Mouse (Mus musculus): ENCODE measurements at regions not wholly inside any gene's neighbourhood (a gene's known extent, or its start where the extent isn't known, plus 50 kb on each side); places are given as distances from the start of the nearest gene placed in this dataset.

GRCm38 (mm10) chr14:76917139-76917929, 119.2 kb upstream of the Ccdc122 start:
- DNase-seq (ENCODE audit: low spot score), result no peak

GRCm38 (mm10) chr14:76913850-76914249, 122.7 kb upstream of the Ccdc122 start:
- DNase-seq (ENCODE audit: low spot score), result no peak

GRCm38 (mm10) chr14:76912301-76913001, 124.1 kb upstream of the Ccdc122 start:
- DNase-seq (ENCODE audit: low spot score), result no peak

GRCm38 (mm10) chr14:76911271-76911670, 125.3 kb upstream of the Ccdc122 start:
- DNase-seq (ENCODE audit: low spot score), result no peak

- DNase-seq (ENCODE audit: low spot score), result no peak
These were observed 126.4 kb upstream of the Ccdc122 start for GRCm38 (mm10) chr14:76910186-76910585.

- peak; percentile 42 for DNase-seq (ENCODE audit: low spot score)
These were observed 128.6 kb upstream of the Ccdc122 start for GRCm38 (mm10) chr14:76907941-76908340.

- DNase-seq (ENCODE audit: low spot score), result no peak
These were observed 133.4 kb upstream of the Ccdc122 start for GRCm38 (mm10) chr14:76902962-76903757.

- no peak for DNase-seq (ENCODE audit: low spot score)
These were observed 135.1 kb upstream of the Ccdc122 start for GRCm38 (mm10) chr14:76901490-76901889.

GRCm38 (mm10) chr14:76899331-76899730, 137.2 kb upstream of the Ccdc122 start:
- no peak for DNase-seq (ENCODE audit: low spot score)

- DNase-seq (ENCODE audit: low spot score), result no peak
These were observed 148.9 kb upstream of the Ccdc122 start for GRCm38 (mm10) chr14:76887708-76888107.

GRCm38 (mm10) chr14:76887201-76887600, 149.4 kb upstream of the Ccdc122 start:
- DNase-seq (ENCODE audit: low spot score), result no peak

GRCm38 (mm10) chr14:76883231-76883651, 153.3 kb upstream of the Ccdc122 start:
- no peak for DNase-seq (ENCODE audit: low spot score)

GRCm38 (mm10) chr14:76882711-76883171, 153.8 kb upstream of the Ccdc122 start:
- DNase-seq (ENCODE audit: low spot score), result peak; percentile 57

- DNase-seq (ENCODE audit: low spot score), result no peak
These were observed 155.7 kb upstream of the Ccdc122 start for GRCm38 (mm10) chr14:76880851-76881250.

GRCm38 (mm10) chr14:76877306-76877705, 159.3 kb upstream of the Ccdc122 start:
- no peak for DNase-seq (ENCODE audit: low spot score)

- no peak for DNase-seq (ENCODE audit: low spot score)
These were observed 160.6 kb upstream of the Ccdc122 start for GRCm38 (mm10) chr14:76876015-76876414.

GRCm38 (mm10) chr14:76875266-76875900, 161.2 kb upstream of the Ccdc122 start:
- no peak for DNase-seq (ENCODE audit: low spot score)

GRCm38 (mm10) chr14:76874542-76875265, 161.9 kb upstream of the Ccdc122 start:
- DNase-seq (ENCODE audit: low spot score), result no peak

- no peak for DNase-seq (ENCODE audit: low spot score)
These were observed 162.9 kb upstream of the Ccdc122 start for GRCm38 (mm10) chr14:76873684-76874083.

- no peak for DNase-seq (ENCODE audit: low spot score)
These were observed 163.6 kb upstream of the Ccdc122 start for GRCm38 (mm10) chr14:76872976-76873375.

- DNase-seq (ENCODE audit: low spot score), result no peak
These were observed 164.1 kb upstream of the Ccdc122 start for GRCm38 (mm10) chr14:76872510-76872909.
